Mouse (Mus musculus): ENCODE data around the gene Rims4.

- no peak for TF ChIP-seq CTCF (IDR thresholded peaks at IDR 0.05; ENCODE audit: control insufficient read depth, insufficient read depth, low read length)
- TF ChIP-seq POLR2A (IDR thresholded peaks at IDR 0.05; ENCODE audit: borderline replicate concordance, control insufficient read depth, low read depth, low read length) = no peak
Observed at GRCm38 (mm10) chr2:163814739-163815465, 103.6 kb downstream of the Rims4 start.
